In the genomic region with DNA sequence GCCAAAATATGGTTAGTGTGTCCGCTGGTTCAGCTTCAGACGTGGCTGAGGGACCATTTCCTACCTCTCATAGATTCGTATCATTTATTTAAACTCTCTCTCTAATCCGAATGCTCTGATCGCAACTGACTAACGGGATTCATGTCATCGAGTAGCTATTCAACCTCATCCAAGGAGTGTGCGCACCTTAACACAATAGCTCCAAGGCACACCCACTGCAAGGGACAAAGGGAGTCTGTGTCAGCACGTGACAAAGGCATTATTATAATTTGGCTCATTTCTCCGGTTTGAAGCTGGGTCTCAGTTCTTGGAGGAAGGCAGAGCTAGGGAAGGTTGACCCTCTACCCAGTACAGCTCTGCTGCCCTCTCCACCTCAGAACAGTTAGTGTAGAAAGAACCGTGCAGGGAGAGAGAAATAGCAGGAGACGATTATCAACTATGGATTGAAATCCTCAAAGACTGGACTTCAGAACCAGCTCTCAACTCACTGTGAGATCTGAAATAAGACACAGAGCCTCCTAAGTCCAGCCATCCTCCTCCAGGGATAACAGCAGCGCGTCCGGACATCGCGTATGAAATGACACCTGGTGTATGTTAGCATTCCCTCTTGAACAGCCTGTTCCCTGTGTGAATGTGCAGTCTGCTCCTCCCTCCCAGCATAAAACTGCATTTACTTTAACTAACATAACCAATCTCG, we compare ENCODE assay signal across 8 mouse cellular contexts.
A peak's percentile ranks its signal among the peaks of the same experiment; 100 is the strongest.
DNase-seq lines count a peak whose midpoint lies in the region; ATAC-seq and TF ChIP-seq lines count a peak whose summit lies in the region.

No protein-coding gene starts in this region.

- WGBS in forebrain, embryonic 14.5 days, result 61% methylated on average over 18 of the region's 18 CpGs
- WGBS in midbrain, embryonic 14.5 days, result 69% methylated on average over 18 of the region's 18 CpGs

- no peak overlapping the region for H3K9ac ChIP-seq in forebrain, embryonic 14.5 days (ENCODE audit: low read length)
- H3K9ac ChIP-seq in midbrain, embryonic 14.5 days (replicated peaks; ENCODE audit: low read length), result no peak overlapping the region

- no peaks in the 10 kb centered on the region for H3K4me1 ChIP-seq in forebrain, embryonic 14.5 days (ENCODE audit: control insufficient read depth, insufficient read depth, low read length)
- H3K4me1 ChIP-seq in midbrain, embryonic 14.5 days (ENCODE audit: control insufficient read depth, insufficient read depth, low read length), result no peaks in the 10 kb centered on the region

- H3K36me3 ChIP-seq in forebrain, embryonic 14.5 days (ENCODE audit: control insufficient read depth, insufficient read depth, low read length), result no peaks in the 10 kb centered on the region
- H3K36me3 ChIP-seq in midbrain, embryonic 14.5 days (ENCODE audit: control insufficient read depth, insufficient read depth, low read length), result no peaks in the 10 kb centered on the region

- H3K27ac ChIP-seq in layer of hippocampus, adult 2 months, result 0 out of 2 replicates have a peak overlapping the region, but pooled peaks have one; percentile 29
- H3K27ac ChIP-seq in forebrain, embryonic 14.5 days (ENCODE audit: low read depth, low read length), result no peak overlapping the region
- H3K27ac ChIP-seq in midbrain, embryonic 14.5 days (replicated peaks; ENCODE audit: low read depth, low read length), result no peak overlapping the region

- H3K4me3 ChIP-seq in layer of hippocampus, adult 2 months, result peak overlapping the region; percentile 43
- no peak overlapping the region for H3K4me3 ChIP-seq in forebrain, embryonic 14.5 days (ENCODE audit: low read depth, low read length)
- no peak overlapping the region for H3K4me3 ChIP-seq in midbrain, embryonic 14.5 days (replicated peaks; ENCODE audit: low read depth, low read length)

- TF ChIP-seq CTCF in layer of hippocampus, adult 2 months (conservative IDR thresholded peaks at IDR 0.05), result 0 out of 2 replicates have a peak, but pooled peaks have one; percentile 2

- DNase-seq in layer of hippocampus, adult 2 months (ENCODE audit: low spot score in 2 of 2), result no peak
- DNase-seq in layer of hippocampus, adult 9-10 months (ENCODE audit: low spot score), result no peak
- peak; percentile 8 for DNase-seq in brain, adult 2 months (ENCODE audit: low read depth, low spot score)
- no peak for DNase-seq in forebrain, embryonic 14.5 days (ENCODE audit: low spot score)
- DNase-seq in midbrain, embryonic 14.5 days, result no peak
- DNase-seq in cerebellum, adult 9-11 months, result no peak
- DNase-seq in right cerebral cortex, postnatal 36 days (ENCODE audit: low spot score in 2 of 2), result no peak
- no peak for DNase-seq in left cerebral cortex, adult 18-20 months (ENCODE audit: low spot score in 2 of 2)

- no peaks in the 10 kb centered on the region for H3K27me3 ChIP-seq in forebrain, embryonic 14.5 days (replicated peaks; ENCODE audit: control insufficient read depth, insufficient read depth, low read length)
- no peaks in the 10 kb centered on the region for H3K27me3 ChIP-seq in midbrain, embryonic 14.5 days (ENCODE audit: control insufficient read depth, insufficient read depth, low read length)

- no peak overlapping the region for H3K4me2 ChIP-seq in forebrain, embryonic 14.5 days (ENCODE audit: low read length)
- H3K4me2 ChIP-seq in midbrain, embryonic 14.5 days (ENCODE audit: low read length), result peak overlapping the region; percentile 25

- peak; percentile 64 for ATAC-seq in forebrain, embryonic 14.5 days
- ATAC-seq in midbrain, embryonic 14.5 days (ENCODE audit: low FRiP score, low TSS enrichment), result peak; percentile 75

- no peaks in the 10 kb centered on the region for H3K9me3 ChIP-seq in forebrain, embryonic 14.5 days (replicated peaks; ENCODE audit: control insufficient read depth, low read length)
- H3K9me3 ChIP-seq in midbrain, embryonic 14.5 days (ENCODE audit: control insufficient read depth, low read length), result no peaks in the 10 kb centered on the region
